Mouse (Mus musculus) ES-E14 (cell line): ENCODE results near the gene Ube4a.

Source experiments
- CHD2 ChIP-seq: IDR thresholded peaks from 2 replicates; pipeline ENCODE4 v1.6.1; 2014; ENCODE audit warnings: mild to moderate bottlenecking, low read depth, low read length, inconsistent platforms
- HCFC1 ChIP-seq: IDR thresholded peaks from 2 replicates; pipeline ENCODE4 v1.6.1; 2012; ENCODE audit warnings: low read length, inconsistent platforms, borderline replicate concordance; ENCODE audit not compliant: insufficient read depth
- MAFK ChIP-seq: IDR thresholded peaks from 2 replicates; pipeline ENCODE4 v1.6.1; 2014; ENCODE audit warnings: mild to moderate bottlenecking, low read depth, low read length, inconsistent platforms; ENCODE audit not compliant: insufficient read depth
- ZC3H11A ChIP-seq: IDR thresholded peaks from 2 replicates; pipeline ENCODE4 v1.6.1; 2012; ENCODE audit warnings: low read depth, mild to moderate bottlenecking, inconsistent platforms, low read length, borderline replicate concordance
- ZNF384 ChIP-seq: IDR thresholded peaks from 2 replicates; pipeline ENCODE4 v1.6.1; 2012; ENCODE audit warnings: low read depth, low read length, inconsistent platforms

DNA sequence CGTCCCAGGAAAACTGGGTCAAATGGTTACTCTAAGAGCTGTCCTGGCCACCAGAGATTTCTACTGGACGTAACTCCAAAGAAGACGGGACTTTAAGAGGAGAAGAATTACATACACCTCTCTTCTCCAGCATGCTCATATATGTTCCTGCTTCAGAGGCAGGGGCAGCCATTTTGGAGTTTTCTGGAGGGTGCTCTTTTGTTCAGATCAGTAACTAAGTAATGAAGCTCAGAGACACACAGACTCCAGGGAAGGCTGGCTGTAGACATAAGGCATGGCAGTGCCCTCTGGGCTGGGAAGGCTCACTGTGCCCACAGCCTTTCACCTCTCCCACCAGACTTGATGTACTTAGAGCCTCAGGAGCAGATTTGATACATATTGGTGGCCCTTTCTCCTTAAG, 17.1 kb upstream of the Ube4a start:
- TF ChIP-seq CHD2 (no peak), ZNF384 (no peak), ZC3H11A (no peak), MAFK (no peak), HCFC1 (no peak)
